Mouse (Mus musculus) forebrain, embryonic 15.5 days (tissue): ENCODE measurements around the gene Vmn2r36. TPM values are rescaled to one million over a fixed set of nuclear protein-coding genes. Genes with fewer than 3 reads are reported as not detected.
"Not testable (repeated sequence)": the region's sequence is repeated elsewhere in the genome, so short reads cannot be mapped to it uniquely, and the experiment has no call there.

Experiments used
- ATAC-seq: fragments of 200-750 bp; cut with Nextera tagmentation; replicated peaks from 2 replicates; pipeline ENCODE4 v1.8.0; 2017; ENCODE audit warnings: mild to moderate bottlenecking, moderate TSS enrichment, moderate library complexity
- H3K27ac ChIP-seq: fragments of 300-500 bp; sonication (generic); replicated peaks from 2 replicates; pipeline ENCODE4 v1.5.1; 2015; ENCODE audit warnings: mild to moderate bottlenecking, inconsistent platforms
- H3K27me3 ChIP-seq: fragments of 300-500 bp; sonication (generic); 2 replicates; pipeline ENCODE4 v1.6.1; 2015; ENCODE audit warnings: inconsistent platforms
- H3K36me3 ChIP-seq: fragments of 300-500 bp; sonication (generic); 2 replicates; pipeline ENCODE4 v1.6.1; 2015; ENCODE audit warnings: mild to moderate bottlenecking, inconsistent platforms
- H3K4me1 ChIP-seq: fragments of 300-500 bp; sonication (generic); 2 replicates; pipeline ENCODE4 v1.6.1; 2015; ENCODE audit warnings: inconsistent platforms
- H3K4me2 ChIP-seq: fragments of 300-500 bp; sonication (generic); replicated peaks from 2 replicates; pipeline ENCODE4 v1.6.1; 2015; ENCODE audit warnings: mild to moderate bottlenecking, inconsistent platforms
- H3K4me3 ChIP-seq: fragments of 300-500 bp; sonication (generic); 2 replicates; pipeline ENCODE4 v1.5.1; 2015; ENCODE audit warnings: mild to moderate bottlenecking, inconsistent platforms
- H3K9ac ChIP-seq: fragments of 300-500 bp; sonication (generic); replicated peaks from 2 replicates; pipeline ENCODE4 v1.6.1; 2015; ENCODE audit warnings: mild to moderate bottlenecking, inconsistent platforms
- H3K9me3 ChIP-seq: fragments of 300-500 bp; sonication (generic); 2 replicates; pipeline ENCODE4 v1.6.1; 2016; ENCODE audit warnings: inconsistent platforms
- WGBS: fragments of 180-500 bp; shearing (Covaris S2); methylation state at CpG from one replicate; pipeline ENCODE4 v1.1.7; 2015; ENCODE audit warnings: mixed read lengths; 5-methylcytosine and 5-hydroxymethylcytosine counted together
- polyA plus RNA-seq: library from polyadenylated mRNA; unstranded; fragments of >200 nt; fragmentation: Nextera tagmentation; extraction: Ambion mirVana; gene quantifications from 2 replicates; pipeline ENCODE4 v1.2.1, GENCODE M21; 2015

The Vmn2r36 gene
- polyA plus RNA-seq: not detected in 2 replicates

- H3K9ac ChIP-seq, H3K27ac ChIP-seq, H3K4me3 ChIP-seq, H3K4me1 ChIP-seq, H3K9me3 ChIP-seq, ATAC-seq, H3K27me3 ChIP-seq, H3K36me3 ChIP-seq, H3K4me2 ChIP-seq: not testable (repeated sequence)
- no CpG with 5 or more reads among the region's 1 CpGs for WGBS
These were observed at the start of gene Vmn2r36 for GRCm38 (mm10) chr7:7902395-7902794. Gene Vmn2r36 (minus strand): TSS chr7:7902495.

Other genes with a start within 250 kb of the Vmn2r36 start
- not detected in 2 replicates for gene Vmn2r34, start 213.0 kb downstream of the Vmn2r36 start, polyA plus RNA-seq
- gene Vmn2r35, start 82.6 kb downstream of the Vmn2r36 start, polyA plus RNA-seq: not detected in 2 replicates